In the genomic region with DNA sequence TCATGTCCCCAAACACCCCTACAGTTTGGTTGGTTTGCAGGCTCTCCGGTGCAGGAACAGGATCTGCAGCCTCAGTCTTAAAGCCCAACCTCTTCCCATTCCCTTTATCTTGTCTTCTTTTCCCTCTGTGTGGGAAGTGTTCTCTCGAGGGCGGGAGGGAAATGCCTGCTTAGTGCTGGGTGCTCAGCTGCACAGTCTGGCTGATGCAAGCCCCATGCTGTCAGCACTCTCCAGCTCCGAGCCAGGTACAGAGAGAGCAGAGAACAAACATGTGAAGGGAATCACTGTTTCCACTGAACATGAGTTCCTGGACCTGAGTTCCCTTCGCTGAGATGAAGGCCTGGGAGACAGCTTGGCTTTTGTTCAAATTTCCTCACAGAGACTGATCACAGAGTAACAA, we compare ENCODE assay signal across 1 mouse cellular context.
A peak's percentile ranks its signal among the peaks of the same experiment; 100 is the strongest.
TF ChIP-seq lines count a peak whose summit lies in the region.

No protein-coding gene starts in this region.

TF ChIP-seq in CH12.LX, 34 proteins besides CTCF, POLR2A, EP300 and RAD21:
- TF ChIP-seq MEF2A (IDR thresholded peaks at IDR 0.05; ENCODE audit: borderline replicate concordance, low read depth, low read length) (no peak), BHLHE40 (IDR thresholded peaks at IDR 0.05; ENCODE audit: low read depth, low read length) (no peak), NRF1 (IDR thresholded peaks at IDR 0.05; ENCODE audit: low read depth, low read length) (peak; percentile 8; the same call in 1 of the 2 replicates)
